Mouse (Mus musculus): ENCODE measurements around the gene Arid1b. TPM values are rescaled to one million over a fixed set of nuclear protein-coding genes. Genes with fewer than 3 reads are reported as not detected.

Arid1b gene
- total RNA-seq, 2 experiments from 2014 or later: 5.0 to 8.1 TPM

DNA sequence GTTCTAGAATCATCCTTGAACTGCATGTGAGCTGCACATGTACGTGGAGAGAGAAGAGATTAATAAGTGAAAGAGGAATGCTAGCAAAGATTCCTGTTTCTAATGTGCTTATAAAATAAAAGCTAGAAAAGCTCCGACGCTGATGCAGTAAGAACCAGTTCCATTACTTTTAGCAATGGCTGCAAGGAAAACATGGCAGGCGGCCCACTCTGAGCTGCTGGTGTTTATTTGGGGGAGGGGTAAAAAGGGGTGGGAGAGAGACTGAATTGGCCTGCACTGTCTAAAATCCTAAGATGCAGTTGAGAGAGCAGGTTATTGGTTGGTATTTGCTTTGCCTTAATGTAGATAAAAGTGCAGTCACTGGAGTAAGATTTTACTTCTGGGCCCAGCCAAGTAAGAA lies 204.7 kb downstream of the Arid1b start:
- no peak for ATAC-seq (replicated peaks; ENCODE audit: low FRiP score, poor library complexity, severe bottlenecking)

DNA sequence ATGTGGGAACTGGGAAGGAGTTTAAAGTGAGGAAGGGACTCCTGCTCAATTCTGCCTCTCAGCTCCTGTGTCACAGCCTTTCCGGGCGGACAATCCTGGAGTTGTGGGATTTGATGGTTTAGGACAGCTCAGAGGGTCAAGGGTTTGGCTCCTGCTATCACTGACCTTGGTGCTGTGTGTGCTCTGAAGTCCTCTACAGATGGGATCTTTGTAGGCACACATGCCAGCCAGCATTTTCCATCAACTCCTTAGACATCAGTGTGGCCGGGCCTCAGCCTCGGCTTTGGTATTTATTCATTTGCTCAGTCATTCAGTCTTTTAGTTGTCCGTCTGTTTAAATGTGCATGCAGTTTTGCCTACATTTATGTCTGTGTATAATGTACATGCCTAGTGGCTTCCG lies 206.5 kb downstream of the Arid1b start:
- no peak for ATAC-seq (replicated peaks; ENCODE audit: low FRiP score, poor library complexity, severe bottlenecking)

GRCm38 (mm10) chr17:5201859-5202598 lies 207.9 kb downstream of the Arid1b start:
- peak; percentile 74 for ATAC-seq (replicated peaks; ENCODE audit: low FRiP score, poor library complexity, severe bottlenecking)

DNA sequence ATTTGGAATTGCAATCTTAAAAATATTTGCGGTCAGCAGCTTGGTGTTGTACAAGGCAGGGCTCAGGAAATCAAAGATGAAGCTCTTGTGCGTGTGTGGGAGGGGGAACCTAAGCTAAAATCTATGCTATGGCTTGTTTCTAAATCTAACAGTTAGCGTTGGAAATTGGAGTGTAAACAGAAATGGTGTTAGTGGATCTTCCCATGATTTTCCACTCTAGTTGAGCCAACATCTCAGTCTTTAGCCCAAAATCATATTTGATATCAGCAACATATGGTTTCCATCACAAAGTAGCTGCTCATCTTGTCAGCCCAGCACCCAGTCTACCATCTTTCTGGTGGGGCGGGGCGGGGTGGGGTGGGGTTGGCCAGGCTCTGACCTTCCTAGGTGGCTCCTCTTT lies 208.6 kb downstream of the Arid1b start:
- ATAC-seq (replicated peaks; ENCODE audit: low FRiP score, poor library complexity, severe bottlenecking): no peak

- no peak for ATAC-seq (replicated peaks; ENCODE audit: low FRiP score, poor library complexity, severe bottlenecking)
Measured at GRCm38 (mm10) chr17:5203346-5204102, 209.4 kb downstream of the Arid1b start.

- no peak for ATAC-seq (replicated peaks; ENCODE audit: low FRiP score, poor library complexity, severe bottlenecking)
Measured at GRCm38 (mm10) chr17:5204103-5204665, 210.1 kb downstream of the Arid1b start.

GRCm38 (mm10) chr17:5205163-5205581 lies 211.0 kb downstream of the Arid1b start:
- no peak for ATAC-seq (replicated peaks; ENCODE audit: low FRiP score, poor library complexity, severe bottlenecking)

DNA sequence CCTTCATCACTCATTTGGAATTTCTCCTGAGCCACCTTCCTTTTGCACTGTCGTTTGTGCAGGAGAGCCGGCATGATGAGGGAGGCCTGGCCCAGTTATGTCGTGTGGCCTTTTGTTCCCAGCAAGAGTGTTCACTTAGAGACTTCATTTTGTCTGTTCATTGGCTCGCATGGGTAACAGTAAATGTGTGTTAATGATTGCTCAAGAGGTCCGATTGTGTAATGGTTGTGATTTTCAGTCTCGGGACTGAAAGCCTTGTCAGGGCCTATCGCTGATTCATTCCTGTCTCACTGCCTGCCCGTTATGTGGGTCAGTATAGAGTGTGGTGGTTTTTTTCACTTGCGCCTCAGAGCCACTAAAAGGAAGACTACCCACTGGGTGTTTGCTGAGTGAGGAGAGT lies 212.6 kb downstream of the Arid1b start:
- ATAC-seq (replicated peaks; ENCODE audit: low FRiP score, poor library complexity, severe bottlenecking): no peak

- ATAC-seq (replicated peaks; ENCODE audit: low FRiP score, poor library complexity, severe bottlenecking): no peak
Measured at GRCm38 (mm10) chr17:5207881-5208280, 213.7 kb downstream of the Arid1b start.

DNA sequence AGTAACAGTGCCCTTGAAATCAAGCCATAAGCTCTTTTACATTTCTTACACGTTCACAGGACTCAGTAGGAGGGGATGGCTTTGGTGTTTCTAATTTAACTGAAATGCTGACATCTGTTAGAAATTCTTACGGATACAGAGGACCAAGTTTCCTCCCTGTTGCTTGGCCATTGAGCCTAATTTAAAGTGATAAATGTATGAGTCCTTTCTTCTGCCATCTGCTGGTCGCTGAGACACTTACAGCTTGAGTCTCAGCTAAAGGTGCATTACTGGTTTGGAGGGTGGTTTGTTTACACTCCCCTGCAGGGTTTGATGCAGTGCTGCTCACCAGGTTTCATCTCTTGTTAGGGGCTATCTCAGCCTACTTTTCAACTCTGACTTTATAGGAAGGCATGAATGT lies 214.2 kb downstream of the Arid1b start:
- ATAC-seq (replicated peaks; ENCODE audit: low FRiP score, poor library complexity, severe bottlenecking): peak; percentile 50; the same call in 1 of the 2 replicates

DNA sequence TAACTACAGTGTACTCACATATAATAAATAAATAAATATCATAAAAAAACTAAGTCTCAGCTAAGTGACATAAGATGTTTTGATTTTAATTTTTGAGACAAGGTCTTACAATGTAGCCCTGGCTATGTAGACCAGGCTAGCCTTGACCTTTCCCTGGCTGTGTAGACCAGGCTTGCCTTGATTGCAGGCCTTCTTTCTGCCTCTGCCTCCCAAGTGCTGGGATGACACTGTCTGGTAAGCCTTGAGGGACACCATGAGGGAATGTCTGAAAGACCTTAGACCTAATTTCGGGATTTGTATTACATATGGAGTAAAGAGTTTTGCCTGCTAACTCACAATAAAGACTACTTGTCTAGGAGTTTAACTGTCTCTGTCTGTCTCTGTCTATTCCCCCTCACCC lies 214.9 kb downstream of the Arid1b start:
- no peak for ATAC-seq (replicated peaks; ENCODE audit: low FRiP score, poor library complexity, severe bottlenecking)

- ATAC-seq (replicated peaks; ENCODE audit: low FRiP score, poor library complexity, severe bottlenecking): no peak
Measured at GRCm38 (mm10) chr17:5210101-5210727, 216.1 kb downstream of the Arid1b start.

DNA sequence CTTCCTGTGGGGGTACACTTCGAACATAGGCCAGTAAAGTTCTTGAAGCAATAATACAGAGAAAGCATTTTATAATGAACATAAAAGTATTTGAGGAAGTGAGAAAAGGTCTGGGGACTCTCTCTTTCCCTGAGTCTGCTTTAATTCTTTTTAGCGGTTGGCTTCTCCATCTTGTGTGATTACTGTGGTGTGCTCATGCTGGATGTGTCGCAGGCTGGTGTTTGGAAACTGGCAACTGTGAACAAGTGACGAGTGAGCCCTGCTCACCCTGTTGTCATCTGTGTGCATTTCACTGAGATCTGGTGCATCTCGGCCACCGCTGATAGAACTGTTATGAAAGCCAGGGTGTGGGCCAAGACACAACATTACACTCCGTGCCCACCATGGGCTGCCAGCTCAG lies 216.8 kb downstream of the Arid1b start:
- no peak for ATAC-seq (replicated peaks; ENCODE audit: low FRiP score, poor library complexity, severe bottlenecking)

- ATAC-seq (replicated peaks; ENCODE audit: low FRiP score, poor library complexity, severe bottlenecking): no peak
Measured at GRCm38 (mm10) chr17:5212166-5212565, 218.0 kb downstream of the Arid1b start.

GRCm38 (mm10) chr17:5213441-5213840 lies 219.3 kb downstream of the Arid1b start:
- ATAC-seq (replicated peaks; ENCODE audit: low FRiP score, poor library complexity, severe bottlenecking): no peak

DNA sequence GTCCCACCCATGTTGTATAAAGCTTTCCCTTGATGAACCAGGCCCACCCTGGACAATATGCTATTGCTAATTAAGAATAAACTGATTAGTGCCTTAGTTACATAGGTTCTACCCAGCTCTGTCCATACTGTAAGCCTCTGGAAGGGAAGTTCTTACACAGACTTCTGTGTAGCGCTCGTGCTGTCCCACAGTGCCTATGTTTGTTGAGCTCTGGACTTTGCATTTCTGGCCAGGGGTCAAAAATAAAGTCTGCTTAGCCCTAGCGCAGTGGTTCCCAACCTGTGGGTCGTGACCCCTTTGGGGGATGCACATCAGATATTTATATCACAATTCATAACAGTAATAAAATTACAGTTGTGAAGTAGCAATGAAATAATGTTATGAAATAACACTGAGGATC lies 221.2 kb downstream of the Arid1b start:
- ATAC-seq (replicated peaks; ENCODE audit: low FRiP score, poor library complexity, severe bottlenecking): no peak

DNA sequence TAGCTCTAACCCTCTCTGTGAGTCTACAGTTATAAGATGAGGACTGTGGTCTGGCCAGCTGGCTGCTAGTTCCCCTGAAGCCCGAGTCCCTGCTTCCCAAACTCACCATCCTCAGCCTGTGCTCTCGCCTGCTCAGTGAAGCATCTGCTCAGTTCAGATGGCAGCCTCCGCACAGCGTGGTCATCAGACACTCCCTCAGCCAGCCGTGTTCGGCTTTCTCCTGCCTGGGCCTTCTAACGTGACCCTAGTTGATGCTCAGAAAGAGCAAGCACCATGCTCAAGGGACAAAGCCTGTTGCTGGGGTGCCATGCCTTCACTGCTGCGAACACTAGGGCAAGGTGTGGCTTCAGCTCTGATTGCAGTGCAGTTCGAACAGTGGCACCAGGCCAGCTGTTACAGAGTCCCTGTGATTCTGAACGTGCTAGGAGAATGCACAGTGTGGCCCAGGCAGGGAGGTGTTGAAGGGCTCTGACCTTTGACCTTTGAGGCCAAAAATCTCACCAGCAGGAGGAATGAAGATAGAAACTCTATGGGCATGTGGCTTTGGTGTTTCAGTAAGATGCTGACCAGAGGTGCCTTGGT lies 222.9 kb downstream of the Arid1b start:
- ATAC-seq (replicated peaks; ENCODE audit: low FRiP score, poor library complexity, severe bottlenecking): no peak

DNA sequence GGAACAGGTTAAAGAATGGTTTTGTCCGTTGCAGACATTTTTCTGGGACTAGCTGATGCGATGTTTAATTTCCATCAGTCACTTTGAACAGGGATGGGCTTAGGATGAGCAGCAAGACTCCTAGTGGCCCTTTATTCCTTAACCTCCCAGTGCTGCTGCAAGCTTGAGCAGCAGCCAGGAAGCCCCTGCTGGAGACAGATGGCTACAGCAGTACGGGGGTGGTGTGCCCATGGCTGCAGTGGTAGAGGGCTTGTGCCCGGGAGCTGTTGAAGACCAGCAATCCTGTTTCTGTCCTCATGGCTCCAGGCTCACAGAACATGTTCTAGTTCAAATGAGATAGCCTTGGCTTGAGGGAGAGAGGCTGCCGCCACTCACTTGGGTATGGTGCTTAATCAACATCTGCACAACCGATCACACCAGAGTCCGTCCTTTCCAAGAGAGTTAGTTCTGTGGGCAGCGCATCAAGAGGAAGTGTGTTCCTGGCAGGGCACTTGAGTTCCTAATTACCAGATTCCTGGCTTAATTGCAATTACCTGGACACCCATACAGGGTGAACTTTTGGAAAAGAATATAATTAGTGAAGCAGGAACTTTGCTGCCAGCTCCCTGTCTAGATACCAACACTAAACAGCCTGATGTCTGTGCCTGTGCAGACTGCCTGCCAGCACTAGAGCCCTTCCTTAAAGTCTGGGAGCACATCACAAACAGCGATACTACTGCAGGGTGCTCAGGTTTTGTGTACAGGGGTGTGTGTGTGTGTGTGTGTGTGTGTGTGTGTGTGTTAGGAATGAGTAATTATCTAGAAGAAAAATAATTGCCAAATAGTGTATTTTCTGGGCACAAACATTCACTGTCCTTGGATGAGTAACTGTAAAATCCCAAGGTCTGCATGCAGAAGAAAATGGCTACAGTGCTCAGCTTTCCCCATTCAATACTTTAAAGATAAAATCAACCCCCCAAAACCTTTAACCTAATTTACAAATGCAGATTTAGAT lies 224.0 kb downstream of the Arid1b start:
- ATAC-seq (replicated peaks; ENCODE audit: low FRiP score, poor library complexity, severe bottlenecking): no peak

- ATAC-seq (replicated peaks; ENCODE audit: low FRiP score, poor library complexity, severe bottlenecking): no peak
Measured at GRCm38 (mm10) chr17:5218955-5219557, 224.9 kb downstream of the Arid1b start.
